Mouse (Mus musculus): Measurements from ENCODE around the gene Chst10. TPM values are rescaled to one million over a fixed set of nuclear protein-coding genes. Genes with fewer than 3 reads are reported as not detected.

Gene Chst10
- polyA plus RNA-seq, 1 experiment = 1.1 TPM

DNA sequence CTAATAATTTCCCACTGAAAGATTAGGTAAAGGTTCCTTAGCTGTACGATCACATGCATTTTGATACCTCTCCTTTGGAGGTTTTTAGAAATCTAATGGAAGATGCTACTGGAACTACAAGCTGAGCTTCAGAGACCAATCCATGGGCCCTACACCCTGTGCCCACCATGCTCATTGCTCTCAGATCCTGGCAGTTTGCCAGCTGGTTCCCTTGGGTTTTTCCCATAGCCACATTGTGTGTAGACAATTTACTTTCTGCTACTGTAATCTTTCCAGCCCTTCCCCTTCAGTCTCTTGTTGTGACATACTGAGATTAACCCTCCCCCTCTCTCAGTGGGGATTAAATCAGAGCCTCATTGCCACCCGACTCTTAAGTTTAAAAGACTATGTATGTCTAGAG is 73.0 kb downstream of the Chst10 start:
- Histone ChIP-seq H3K36me3 (replicated peaks; ENCODE audit: low read length) (no peaks in the 10 kb centered on the region), H3K9me3 (no peaks in the 10 kb centered on the region), H3K4me1 (no peaks in the 10 kb centered on the region), H3K4me3 (replicated peaks) (no peak overlapping the region), H3K27me3 (replicated peaks) (peaks cover 29% of the 10 kb centered on the region)
- TF ChIP-seq FLI1 (IDR thresholded peaks at IDR 0.05; ENCODE audit: low read length) (no peak), GATA1 (IDR thresholded peaks at IDR 0.05; ENCODE audit: borderline replicate concordance, low read length) (no peak)

- Histone ChIP-seq H3K4me3 (replicated peaks) (no peak overlapping the region), H3K27me3 (replicated peaks) (peaks cover 26% of the 10 kb centered on the region), H3K36me3 (replicated peaks; ENCODE audit: low read length) (no peaks in the 10 kb centered on the region), H3K9me3 (no peaks in the 10 kb centered on the region), H3K4me1 (no peaks in the 10 kb centered on the region)
- TF ChIP-seq GATA1 (IDR thresholded peaks at IDR 0.05; ENCODE audit: borderline replicate concordance, low read length) (no peak), FLI1 (IDR thresholded peaks at IDR 0.05; ENCODE audit: low read length) (no peak)
Observed at GRCm38 (mm10) chr1:38823851-38824250, 74.1 kb downstream of the Chst10 start.

GRCm38 (mm10) chr1:38819691-38820090 is 78.3 kb downstream of the Chst10 start:
- Histone ChIP-seq H3K4me3 (replicated peaks) (no peak overlapping the region), H3K4me1 (no peaks in the 10 kb centered on the region), H3K27me3 (replicated peaks) (peaks cover 25% of the 10 kb centered on the region), H3K9me3 (no peaks in the 10 kb centered on the region), H3K36me3 (replicated peaks; ENCODE audit: low read length) (no peaks in the 10 kb centered on the region)
- no peak for TF ChIP-seq GATA1 (IDR thresholded peaks at IDR 0.05; ENCODE audit: borderline replicate concordance, low read length)
- no peak for TF ChIP-seq FLI1 (IDR thresholded peaks at IDR 0.05; ENCODE audit: low read length)

DNA sequence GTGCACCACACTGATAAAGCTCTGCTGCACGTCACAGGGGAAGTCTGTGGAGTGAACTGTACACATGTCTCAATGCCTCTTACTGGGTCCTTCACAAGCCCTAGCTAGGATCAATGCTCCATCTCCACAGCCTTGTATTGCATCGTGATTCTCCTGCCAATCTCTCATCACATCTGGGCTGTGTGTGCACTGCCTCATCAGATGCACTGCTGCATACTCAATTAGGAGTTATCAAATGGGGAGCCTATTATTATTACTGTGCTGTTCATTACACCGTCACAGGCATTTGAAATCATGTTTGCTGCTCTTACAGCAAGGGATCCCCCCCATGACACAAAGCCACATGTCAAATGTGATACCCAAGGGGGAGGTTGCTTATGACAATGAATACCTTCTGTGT is 80.3 kb downstream of the Chst10 start:
- no peaks in the 10 kb centered on the region for H3K4me1 ChIP-seq
- no peak overlapping the region for H3K4me3 ChIP-seq (replicated peaks)
- TF ChIP-seq FLI1 (IDR thresholded peaks at IDR 0.05; ENCODE audit: low read length) = no peak
- TF ChIP-seq GATA1 (IDR thresholded peaks at IDR 0.05; ENCODE audit: borderline replicate concordance, low read length) = no peak
- peaks cover 15% of the 10 kb centered on the region for H3K27me3 ChIP-seq (replicated peaks)
- H3K9me3 ChIP-seq = no peaks in the 10 kb centered on the region
- no peaks in the 10 kb centered on the region for H3K36me3 ChIP-seq (replicated peaks; ENCODE audit: low read length)

DNA sequence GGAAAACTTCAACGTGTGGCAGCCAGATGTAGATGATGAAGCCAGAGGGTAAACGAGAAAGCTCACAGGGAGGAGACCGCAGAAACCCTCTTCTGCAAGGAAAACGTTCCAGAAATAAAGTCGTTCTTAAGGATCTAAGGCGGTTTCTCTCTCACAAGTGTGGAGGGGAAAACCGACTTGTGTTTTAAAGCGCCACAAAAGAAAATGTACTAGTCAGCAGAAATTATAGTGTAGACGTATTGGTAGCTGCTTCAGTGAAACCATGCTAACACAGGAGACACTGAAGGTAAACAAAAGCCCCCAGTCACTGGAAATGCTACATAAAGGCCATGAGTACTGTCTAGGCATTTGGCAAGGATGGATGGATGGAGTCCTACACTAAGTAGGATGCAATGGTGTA is 80.7 kb downstream of the Chst10 start:
- Histone ChIP-seq H3K9me3 (no peaks in the 10 kb centered on the region), H3K27me3 (replicated peaks) (peaks cover 15% of the 10 kb centered on the region), H3K4me1 (no peaks in the 10 kb centered on the region), H3K36me3 (replicated peaks; ENCODE audit: low read length) (no peaks in the 10 kb centered on the region), H3K4me3 (replicated peaks) (no peak overlapping the region)
- no peak for TF ChIP-seq FLI1 (IDR thresholded peaks at IDR 0.05; ENCODE audit: low read length)

- Histone ChIP-seq H3K36me3 (replicated peaks; ENCODE audit: low read length) (no peaks in the 10 kb centered on the region), H3K4me1 (no peaks in the 10 kb centered on the region), H3K27me3 (replicated peaks) (peaks cover 12% of the 10 kb centered on the region), H3K9me3 (peaks cover 4% of the 10 kb centered on the region), H3K4me3 (replicated peaks) (no peak overlapping the region)
- TF ChIP-seq FLI1 (IDR thresholded peaks at IDR 0.05; ENCODE audit: low read length) (no peak), GATA1 (IDR thresholded peaks at IDR 0.05; ENCODE audit: borderline replicate concordance, low read length) (no peak)
Observed at GRCm38 (mm10) chr1:38816306-38816705, 81.7 kb downstream of the Chst10 start.

Other genes with a start within 250 kb of the Chst10 start
- 0.92 and 4.4 TPM in 2 replicates for gene Aff3, start 233.2 kb downstream of the Chst10 start, polyA plus RNA-seq (2012; ENCODE audit: insufficient read depth, low replicate concordance)
- not detected in 2 replicates for gene Lonrf2, start 61.5 kb downstream of the Chst10 start, polyA plus RNA-seq (2012; ENCODE audit: insufficient read depth, low replicate concordance)
- gene Nms, start 41.0 kb upstream of the Chst10 start, polyA plus RNA-seq (2012; ENCODE audit: insufficient read depth, low replicate concordance) = not detected in 2 replicates
- 9.3 and 67.1 TPM in 2 replicates for gene Pdcl3, start 87.4 kb upstream of the Chst10 start, polyA plus RNA-seq (2012; ENCODE audit: insufficient read depth, low replicate concordance)